Mouse (Mus musculus) thymus, postnatal 0 days (tissue): ENCODE measurements around the gene Sumf1. TPM values are rescaled to one million over a fixed set of nuclear protein-coding genes. Genes with fewer than 3 reads are reported as not detected.

Source experiments
- DNase-seq: peaks from one replicate; pipeline ENCODE4 v3.0.0-alpha.2; 2015; ENCODE audit warnings: low spot score
- polyA plus RNA-seq: library from polyadenylated mRNA; unstranded; fragments of >200 nt; fragmentation: Nextera tagmentation; extraction: Ambion mirVana; gene quantifications from 2 replicates; pipeline ENCODE4 v1.2.1, GENCODE M21; 2015

Sumf1 gene
- polyA plus RNA-seq, 1 experiment from 2014 or later = 17.3 TPM

- DNase-seq = peak; percentile 90
Observed at GRCm38 (mm10) chr6:108206914-108207566, 21.7 kb upstream of the Sumf1 start.

DNA sequence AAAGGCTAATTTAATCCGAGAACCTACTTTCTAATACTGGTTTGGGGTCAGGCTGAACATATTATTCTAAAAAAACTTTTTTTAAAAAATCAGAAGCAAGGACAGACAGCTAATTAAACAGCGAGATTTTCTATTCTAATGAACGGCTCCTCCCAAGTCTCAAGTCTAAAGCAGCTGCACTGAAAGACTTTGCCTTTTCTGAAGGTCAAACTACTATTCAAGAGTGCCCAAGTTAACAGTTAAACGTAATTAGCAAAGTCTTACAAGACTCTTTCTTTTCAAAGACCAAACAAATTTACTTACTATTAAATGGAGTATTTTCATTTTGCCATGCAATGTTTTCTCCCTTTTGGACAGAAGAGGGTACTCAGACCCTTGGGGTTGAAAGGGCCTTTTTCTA is 20.8 kb upstream of the Sumf1 start:
- no peak for DNase-seq

DNA sequence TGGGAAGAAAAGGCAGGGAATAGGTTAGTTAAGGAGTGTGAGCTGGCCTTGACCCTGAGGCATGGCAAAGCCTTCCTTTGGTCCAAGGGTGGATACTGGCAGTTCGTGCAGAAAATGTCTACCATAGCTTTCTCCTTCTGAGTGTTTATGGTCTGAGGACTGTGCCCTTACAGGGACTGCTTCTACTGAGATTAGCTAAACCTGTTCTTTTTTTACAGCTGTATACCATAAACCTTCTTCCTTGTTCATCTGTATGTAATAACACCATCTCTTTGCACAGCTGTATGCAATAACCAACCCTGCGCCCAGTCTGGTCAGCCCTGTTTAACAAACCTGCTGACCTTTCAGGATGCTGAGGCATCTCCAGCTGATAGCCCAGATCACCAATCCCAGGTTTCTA is 18.9 kb upstream of the Sumf1 start:
- no peak for DNase-seq

- no peak for DNase-seq
Observed at GRCm38 (mm10) chr6:108198286-108198685, 12.9 kb upstream of the Sumf1 start.

GRCm38 (mm10) chr6:108197117-108197516 is 11.7 kb upstream of the Sumf1 start:
- no peak for DNase-seq

- DNase-seq = no peak
Observed at GRCm38 (mm10) chr6:108196665-108197064, 11.3 kb upstream of the Sumf1 start.

GRCm38 (mm10) chr6:108192632-108193031 is 7.2 kb upstream of the Sumf1 start:
- DNase-seq = no peak

- DNase-seq = no peak
Observed at GRCm38 (mm10) chr6:108190690-108191089, 5.3 kb upstream of the Sumf1 start.

- DNase-seq = no peak
Observed at GRCm38 (mm10) chr6:108185685-108186009, 265 bp upstream of the Sumf1 start.

- DNase-seq = no peak
Observed at GRCm38 (mm10) chr6:108179087-108179486, 6.3 kb downstream of the Sumf1 start.

GRCm38 (mm10) chr6:108174181-108174580 is 11.2 kb downstream of the Sumf1 start:
- DNase-seq = no peak

DNA sequence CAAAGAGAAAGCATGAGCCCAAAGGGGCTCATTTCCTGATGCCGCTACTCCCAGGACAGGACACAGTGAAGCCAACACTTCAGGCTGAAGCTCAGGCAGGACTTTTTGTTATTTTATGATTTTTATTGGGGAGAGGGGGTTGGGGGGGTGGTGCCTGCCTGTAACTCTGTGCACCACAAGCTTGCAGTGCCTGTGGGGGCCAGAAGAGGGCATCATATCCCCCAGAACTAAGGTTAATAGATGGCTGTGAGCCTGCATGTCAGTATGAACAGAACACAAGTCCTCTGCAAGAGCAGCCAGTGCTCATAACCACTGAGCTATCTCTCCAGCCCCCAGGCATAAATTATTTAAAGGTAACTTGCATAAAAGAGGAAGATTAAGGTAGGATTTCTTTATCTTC is 13.2 kb downstream of the Sumf1 start:
- DNase-seq = no peak

DNA sequence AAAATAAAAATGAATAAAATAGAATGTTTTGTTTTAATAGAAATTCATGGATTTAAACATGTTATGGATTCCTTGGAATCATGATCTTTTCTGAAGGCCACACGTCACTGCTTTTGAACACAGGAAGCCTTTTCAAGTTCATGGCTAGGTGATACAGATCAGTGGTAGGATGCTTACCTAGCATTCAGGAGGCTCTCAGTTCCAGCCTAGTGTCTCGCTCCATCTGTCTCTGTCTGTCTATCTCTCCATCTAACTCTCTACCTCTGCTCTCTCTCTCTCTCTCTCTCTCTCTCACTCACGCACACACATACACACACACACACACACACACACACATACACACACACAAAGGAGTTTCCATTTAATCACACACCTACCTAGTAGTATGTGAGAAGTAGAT is 15.9 kb downstream of the Sumf1 start:
- no peak for DNase-seq

- DNase-seq = no peak
Observed at GRCm38 (mm10) chr6:108168723-108169122, 16.7 kb downstream of the Sumf1 start.

- DNase-seq = no peak
Observed at GRCm38 (mm10) chr6:108167946-108168680, 17.3 kb downstream of the Sumf1 start.

GRCm38 (mm10) chr6:108165598-108165997 is 19.8 kb downstream of the Sumf1 start:
- no peak for DNase-seq

DNA sequence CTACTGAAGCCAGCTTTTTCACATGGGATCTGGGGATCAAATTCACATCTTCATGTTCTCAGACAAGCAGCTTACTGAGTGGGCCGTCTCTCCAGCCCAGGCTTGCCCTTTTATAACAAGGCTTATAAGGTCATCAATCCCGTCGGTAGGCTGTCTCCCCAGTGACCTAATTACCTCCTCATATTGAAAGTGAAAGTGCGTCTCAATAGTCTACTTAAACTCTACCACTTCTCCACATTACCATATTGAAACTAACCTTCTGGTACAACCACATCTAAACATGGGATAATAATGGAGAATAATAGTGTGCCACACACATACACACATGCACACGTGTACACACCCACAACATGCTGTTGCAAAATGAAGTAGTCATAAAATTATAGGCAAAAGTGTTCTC is 20.4 kb downstream of the Sumf1 start:
- no peak for DNase-seq

- peak; percentile 34 for DNase-seq
Observed at GRCm38 (mm10) chr6:108160608-108161007, 24.8 kb downstream of the Sumf1 start.

GRCm38 (mm10) chr6:108156881-108157280 is 28.5 kb downstream of the Sumf1 start:
- no peak for DNase-seq

- DNase-seq = no peak
Observed at GRCm38 (mm10) chr6:108154243-108154642, 31.1 kb downstream of the Sumf1 start.

GRCm38 (mm10) chr6:108152661-108153269 is 32.6 kb downstream of the Sumf1 start:
- no peak for DNase-seq

DNA sequence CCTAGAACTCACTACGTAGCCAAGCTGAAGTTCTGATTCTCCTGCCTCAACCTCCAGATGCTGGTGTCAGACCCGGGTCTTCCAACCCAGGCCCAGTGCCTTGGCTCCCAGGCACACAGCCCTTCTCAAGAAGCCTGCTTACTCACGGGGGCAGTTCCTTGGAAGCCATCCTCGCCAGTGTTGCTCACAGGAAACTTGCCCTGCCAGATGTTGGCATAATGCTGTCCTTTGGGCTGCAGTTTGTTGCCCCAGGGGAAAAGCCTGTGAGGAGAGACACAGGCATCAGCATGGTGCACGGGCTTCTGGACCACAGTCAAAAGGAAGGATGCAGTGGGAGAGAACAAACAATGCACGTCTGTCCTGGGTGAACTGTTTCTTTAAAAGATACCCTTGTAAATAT is 33.3 kb downstream of the Sumf1 start:
- DNase-seq = no peak

GRCm38 (mm10) chr6:108149235-108149634 is 36.1 kb downstream of the Sumf1 start:
- DNase-seq = no peak
